Mouse (Mus musculus) layer of hippocampus, adult 18-20 months (tissue): ENCODE data around the gene Sspn. TPM values are rescaled to one million over a fixed set of nuclear protein-coding genes. Genes with fewer than 3 reads are reported as not detected.

Source experiments
- DNase-seq, 2 experiments: peaks; one replicate each; pipeline ENCODE4 v3.0.0; 2022; ENCODE audit warnings: low spot score in 2 of 2
- total RNA-seq, 2 experiments: library from RNA; stranded (reverse); gene quantifications; 2 replicates each; pipeline ENCODE4 v1.2.3; 2021

Gene Sspn
- total RNA-seq, 2 experiments from 2014 or later = 4.8 to 5.2 TPM

GRCm38 (mm10) chr6:145972836-145973235 lies 41.4 kb downstream of the Sspn start:
- DNase-seq = no peak

DNA sequence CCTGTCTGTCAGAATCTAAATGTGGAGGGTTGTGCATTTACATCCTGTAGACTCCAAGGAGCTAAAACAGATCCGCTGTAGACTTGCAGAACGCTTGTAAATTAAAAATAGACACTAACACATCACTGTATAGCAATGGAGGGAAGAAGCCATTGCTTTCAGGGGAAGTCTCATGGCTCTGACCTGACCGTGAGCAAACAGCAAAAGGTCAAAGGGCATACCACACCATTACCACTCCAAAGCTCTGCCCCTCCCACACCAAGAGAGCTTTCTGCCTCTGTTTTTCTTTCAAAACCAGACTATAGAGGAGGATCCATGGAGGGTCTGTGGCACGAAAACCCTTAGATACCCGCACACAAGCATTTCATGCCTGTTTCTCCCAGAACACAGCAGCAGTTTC lies 41.9 kb downstream of the Sspn start:
- no peak for DNase-seq

DNA sequence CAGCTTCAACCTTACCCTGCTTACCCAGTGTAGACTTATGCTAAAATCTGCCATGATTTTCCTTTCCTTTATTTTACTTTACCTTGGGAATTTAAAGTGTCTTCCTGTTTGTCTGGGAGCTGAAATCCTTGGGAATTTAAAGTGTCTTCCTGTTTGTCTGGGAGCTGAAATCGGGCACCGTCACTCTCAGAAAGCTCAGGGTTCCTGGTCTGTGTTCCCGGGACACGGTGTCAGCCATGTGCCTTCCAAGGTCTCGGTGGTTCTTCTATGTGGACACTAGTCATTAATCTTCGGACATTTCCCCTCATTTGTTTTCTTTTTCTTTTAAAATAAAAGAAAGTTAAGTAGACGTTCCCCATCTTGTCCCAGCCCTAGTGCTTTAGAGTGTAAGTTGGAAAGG lies 43.3 kb downstream of the Sspn start:
- no peak for DNase-seq

- no peak for DNase-seq
Observed at GRCm38 (mm10) chr6:145977344-145977743, 45.9 kb downstream of the Sspn start.

- peak in 1 of 2 experiments; percentile 39 for DNase-seq
Observed at GRCm38 (mm10) chr6:145977771-145978450, 46.5 kb downstream of the Sspn start.

DNA sequence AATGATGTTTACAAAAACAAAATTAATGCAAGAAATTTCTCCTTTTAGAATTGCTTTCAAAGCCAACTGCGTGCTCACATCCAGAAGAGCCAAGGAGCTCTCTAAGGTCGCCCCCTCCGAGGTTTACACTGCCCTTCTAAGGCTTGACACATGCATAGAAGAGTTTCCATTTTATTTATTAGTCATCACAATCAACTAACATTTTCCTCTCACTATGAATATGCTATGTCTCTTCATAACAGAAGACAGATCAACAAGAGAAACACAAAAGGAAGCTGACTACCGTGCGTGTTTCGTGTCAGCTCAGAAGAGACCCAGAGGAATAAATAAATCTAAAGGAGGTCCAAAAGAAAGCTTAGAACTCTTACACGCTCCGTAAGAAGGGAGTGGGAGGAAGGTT lies 49.6 kb downstream of the Sspn start:
- DNase-seq = no peak

DNA sequence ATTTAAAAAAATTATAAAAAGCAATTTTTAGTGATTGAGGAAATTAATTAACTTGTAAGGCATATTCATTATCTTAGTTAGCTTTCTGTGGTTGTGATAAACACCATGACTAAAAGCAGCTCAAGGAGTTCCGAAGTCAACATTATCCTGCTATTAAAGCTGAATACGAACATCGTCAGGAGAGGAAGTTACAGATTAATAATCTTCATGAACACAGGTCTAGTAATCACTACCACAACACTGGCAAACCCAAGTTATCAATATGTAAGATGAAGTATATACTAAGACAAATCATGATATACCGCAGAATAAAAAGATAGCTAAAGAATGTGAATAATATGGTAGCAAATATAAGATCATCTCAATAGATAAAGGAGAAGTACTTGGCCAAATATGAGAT lies 50.9 kb downstream of the Sspn start:
- DNase-seq = no peak

- no peak for DNase-seq
Observed at GRCm38 (mm10) chr6:145990578-145990977, 59.1 kb downstream of the Sspn start.

- DNase-seq = no peak
Observed at GRCm38 (mm10) chr6:145992526-145992925, 61.1 kb downstream of the Sspn start.

GRCm38 (mm10) chr6:145992985-145993384 lies 61.5 kb downstream of the Sspn start:
- DNase-seq = no peak

DNA sequence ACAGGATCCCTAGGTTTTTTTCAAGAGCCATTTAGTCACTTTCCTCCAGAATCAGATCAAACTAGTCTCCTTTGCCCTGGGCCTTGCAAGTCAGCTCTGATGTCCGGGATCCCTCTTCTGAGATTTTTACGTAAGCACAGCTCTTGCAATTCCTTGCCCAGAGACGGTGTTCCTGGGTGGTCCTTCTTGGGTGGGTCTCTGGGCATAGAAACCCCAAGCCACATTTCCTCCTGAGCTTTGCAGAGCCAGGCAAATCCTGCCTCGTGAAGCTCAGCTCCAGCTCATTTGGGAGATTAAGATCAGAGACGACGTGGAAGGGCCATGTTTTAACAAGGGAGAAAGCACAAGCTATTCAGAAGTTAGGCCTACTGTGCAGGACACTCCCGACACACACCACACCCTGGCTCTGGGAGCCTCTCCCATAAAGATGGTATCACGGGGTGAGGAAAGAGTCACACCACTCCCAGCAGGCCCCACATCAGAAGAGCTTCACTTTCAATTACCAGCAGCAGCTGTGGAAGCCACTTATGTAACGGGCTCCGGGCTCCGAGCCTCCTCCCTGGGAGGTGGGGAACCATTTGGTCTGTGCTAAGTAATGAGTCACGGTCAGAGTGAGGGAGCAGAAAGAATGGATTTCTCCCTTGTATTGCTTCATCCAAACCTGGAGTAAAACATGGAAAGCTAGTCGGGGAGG lies 67.0 kb downstream of the Sspn start:
- peak; percentile 84 to 90 for DNase-seq

DNA sequence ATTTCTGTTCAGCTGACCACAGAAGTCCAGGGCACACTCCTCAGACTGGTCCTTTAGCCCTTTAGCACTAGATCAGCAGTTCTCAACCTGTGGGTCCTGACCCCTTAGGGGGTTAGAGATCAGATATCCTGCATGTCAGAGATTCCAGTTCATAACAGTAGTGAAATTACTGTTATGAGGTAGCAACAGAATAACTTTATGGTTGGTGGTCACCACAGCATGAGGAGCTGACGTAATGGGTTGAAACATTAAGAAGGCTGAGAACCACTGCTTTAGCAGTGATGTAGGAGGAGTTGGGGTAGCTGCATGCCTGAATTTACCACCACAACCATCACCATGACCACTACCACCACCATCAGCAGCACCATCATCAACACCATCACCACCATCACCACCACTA lies 69.3 kb downstream of the Sspn start:
- DNase-seq = no peak

DNA sequence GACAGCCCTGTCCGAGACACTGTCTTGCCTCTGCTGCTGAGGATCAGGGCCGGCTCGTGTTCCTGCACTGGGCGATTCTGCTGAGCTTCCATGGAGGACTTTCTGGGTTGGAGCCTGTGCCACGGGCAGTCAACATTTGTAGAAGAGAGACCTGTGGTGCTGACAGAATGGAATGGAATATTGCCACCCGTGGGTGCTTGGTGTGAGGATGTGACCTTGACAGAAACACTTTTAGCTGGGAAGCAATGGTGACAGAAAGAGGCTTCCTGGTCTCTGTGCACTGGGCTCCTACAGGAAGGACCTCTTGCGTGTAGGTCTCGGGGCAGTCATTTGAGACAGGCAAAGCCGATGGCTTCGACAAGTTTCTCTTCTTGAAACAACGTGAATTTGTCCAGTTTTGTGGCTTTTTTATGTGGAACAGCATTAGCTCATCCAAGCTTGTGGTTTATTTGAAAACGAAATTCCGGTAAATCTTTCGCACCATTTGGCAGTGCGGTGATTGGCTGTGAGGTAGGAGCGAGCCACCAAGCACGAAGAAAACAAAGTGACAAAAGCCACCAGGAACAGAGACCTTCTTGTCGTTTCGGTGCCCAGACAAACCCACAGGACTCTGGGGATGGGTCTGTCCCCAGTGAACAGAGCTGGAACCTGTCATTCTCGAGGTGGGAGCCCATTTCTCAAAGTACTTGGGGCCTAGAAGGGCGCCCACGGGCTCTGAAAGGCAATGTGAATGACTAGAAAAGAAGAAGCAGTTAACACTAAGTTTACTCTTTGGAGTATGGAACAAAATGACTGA lies 70.2 kb downstream of the Sspn start:
- no peak for DNase-seq

DNA sequence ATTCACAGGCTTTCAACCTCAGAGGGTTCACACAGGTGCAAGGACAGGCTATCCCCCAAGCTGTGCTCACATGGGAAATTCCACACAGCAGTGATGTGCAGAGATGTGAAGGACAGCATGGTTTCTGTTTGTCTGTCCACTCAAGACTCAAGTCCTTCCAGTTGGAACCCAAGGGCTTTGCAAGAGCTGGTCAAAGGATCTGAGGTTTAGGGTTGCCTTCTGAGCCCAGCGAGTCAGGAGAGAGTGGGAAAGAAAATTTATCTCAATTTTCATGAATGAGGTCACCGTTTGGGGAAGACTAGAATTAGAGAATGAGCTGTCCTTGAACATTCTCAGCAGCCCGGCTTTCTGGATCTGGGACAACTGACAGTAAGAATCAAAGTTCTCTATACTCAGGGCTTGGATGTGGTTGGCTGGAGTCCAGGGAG lies 72.7 kb downstream of the Sspn start:
- DNase-seq = no peak

DNA sequence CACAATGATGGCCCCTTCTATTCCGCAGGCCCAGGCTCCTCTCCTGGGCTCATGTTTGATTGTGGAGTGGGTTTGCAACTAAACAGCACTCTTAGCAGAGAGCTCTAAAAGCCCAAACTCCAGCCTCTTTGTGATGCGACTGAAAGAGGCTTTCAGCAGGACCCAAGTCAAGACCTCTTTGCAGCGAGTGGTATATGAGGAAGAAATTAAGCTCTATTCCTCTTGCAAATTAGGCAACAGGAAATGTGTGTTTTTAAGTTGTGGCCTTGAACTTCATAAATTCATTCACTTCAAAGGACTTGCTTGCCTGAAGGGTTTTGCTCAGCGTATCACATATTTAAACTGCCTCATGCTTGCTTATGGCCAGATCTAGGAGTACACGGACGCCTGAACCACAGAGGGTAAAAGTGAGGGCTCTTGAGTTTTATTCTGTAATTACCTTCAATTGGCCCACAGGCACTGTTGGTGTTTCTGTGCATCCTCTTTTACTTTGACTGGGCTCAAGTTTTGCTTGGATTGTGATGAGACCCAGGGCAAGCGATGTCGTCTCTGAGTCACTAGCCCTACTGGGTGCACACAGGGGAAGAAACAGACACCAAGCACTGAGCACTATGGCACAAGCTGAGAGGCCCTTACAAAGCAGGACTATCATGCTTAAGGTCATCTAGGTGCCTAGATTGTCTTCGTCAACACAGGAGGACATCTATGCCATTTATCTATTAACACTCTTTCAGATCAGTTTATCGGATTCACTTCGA lies 73.9 kb downstream of the Sspn start:
- DNase-seq = no peak

DNA sequence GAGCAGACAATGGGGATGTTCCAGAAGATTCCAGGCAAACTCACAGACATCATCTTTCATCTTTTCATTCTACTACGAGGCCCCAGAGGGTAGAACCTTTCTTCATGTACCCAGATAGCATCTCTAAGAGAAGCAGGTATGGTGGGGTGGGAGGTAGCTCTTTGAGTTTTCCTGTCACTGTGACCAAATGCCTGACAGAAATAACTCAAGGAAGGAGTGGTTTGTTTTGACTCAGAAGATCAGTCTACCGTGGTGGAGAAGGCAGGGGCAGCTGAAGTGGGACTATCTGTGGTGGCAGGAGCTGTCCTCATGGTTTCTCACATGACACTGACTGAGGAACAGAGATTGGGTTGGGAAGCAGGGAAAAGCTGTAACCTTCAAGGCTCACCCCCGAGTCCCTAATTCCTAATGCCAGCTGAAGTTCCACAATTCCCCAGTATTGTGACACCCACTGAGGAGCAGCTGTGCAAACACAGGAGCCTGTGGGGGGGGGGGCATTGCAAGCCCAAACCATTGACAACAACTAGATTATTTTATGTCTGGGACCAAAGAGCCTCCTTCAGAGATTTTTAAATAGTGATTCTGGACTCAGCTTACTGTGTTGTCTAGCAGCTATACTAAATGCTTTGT lies 74.6 kb downstream of the Sspn start:
- no peak for DNase-seq

- no peak for DNase-seq
Observed at GRCm38 (mm10) chr6:146006753-146007152, 75.3 kb downstream of the Sspn start.

- DNase-seq = peak in 1 of 2 experiments; percentile 61
Observed at GRCm38 (mm10) chr6:146008450-146008981, 77.1 kb downstream of the Sspn start.

DNA sequence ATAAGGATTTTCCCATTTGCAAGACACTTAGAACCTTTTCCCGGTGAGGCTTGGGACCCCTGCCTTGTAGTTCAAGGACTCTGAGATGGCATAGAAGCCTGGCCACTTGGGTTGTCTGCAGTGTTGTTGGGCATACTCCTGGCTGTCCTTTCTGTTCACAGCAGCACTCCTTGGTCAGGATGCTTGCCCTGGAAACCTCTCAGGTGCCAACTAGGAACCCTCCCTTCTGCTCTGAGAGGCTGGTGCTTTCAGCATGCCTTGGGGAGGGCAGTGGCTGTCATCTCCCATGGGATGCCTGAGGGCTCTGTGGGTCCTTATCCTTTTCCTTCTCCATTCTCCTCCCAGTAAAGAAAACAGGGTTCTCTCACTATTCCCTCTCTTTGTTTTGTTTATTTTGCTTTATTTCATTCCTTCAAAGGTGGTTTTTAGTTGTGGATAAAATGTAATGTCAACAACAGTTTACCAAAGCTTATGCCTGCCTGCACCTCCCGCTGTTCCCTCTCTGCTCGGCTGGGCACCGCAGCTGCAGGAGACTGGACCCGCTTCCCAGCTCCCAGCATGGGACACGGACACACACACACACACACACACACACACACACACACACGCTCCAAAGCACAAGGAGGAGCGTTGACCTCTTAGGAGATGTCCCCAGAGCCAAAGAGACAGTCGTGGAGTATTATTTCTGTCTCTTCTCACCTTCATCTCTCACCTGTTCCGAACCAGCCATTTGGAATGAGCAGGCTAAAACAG lies 77.9 kb downstream of the Sspn start:
- no peak for DNase-seq
